In genomic region chr11:58010930-58011329, GRCm38 (mm10) we compare ENCODE assay signal across 9 mouse cellular contexts. TPM values are rescaled to one million over a fixed set of nuclear protein-coding genes. Genes with fewer than 3 reads are reported as not detected.
DNase-seq lines count a peak whose midpoint lies in the region; ATAC-seq and TF ChIP-seq lines count a peak whose summit lies in the region.
"Had no signal": no experiment of that assay in that cellular context is flagged by ENCODE, and none has a peak within 500 bp of the region (broad histone marks: within the 10 kb centered on the region; RNA-seq: fewer than 3 reads in every experiment).

No protein-coding gene starts in this region.

- peak overlapping the region; percentile 93; the same call in 1 of the 2 replicates for H3K4me3 ChIP-seq in left cerebral cortex, adult 2 months
- peak overlapping the region; percentile 98 for H3K4me3 ChIP-seq in embryonic facial prominence, embryonic 13.5 days
- peak overlapping the region; percentile 98 for H3K4me3 ChIP-seq in limb, embryonic 10.5 days
- peak overlapping the region; percentile 75; the same call in 1 of the 2 replicates for H3K4me3 ChIP-seq in neural tube, embryonic 15.5 days (replicated peaks)

- H3K27me3 ChIP-seq in embryonic facial prominence, embryonic 13.5 days, result no peaks in the 10 kb centered on the region
- no peaks in the 10 kb centered on the region for H3K27me3 ChIP-seq in limb, embryonic 10.5 days (ENCODE audit: low read depth, poor library complexity, severe bottlenecking)
- H3K27me3 ChIP-seq in neural tube, embryonic 15.5 days (replicated peaks), result no peaks in the 10 kb centered on the region

- no peak for TF ChIP-seq CTCF in left cerebral cortex, adult 2 months (IDR thresholded peaks at IDR 0.05)

- 45% methylated on average over 1 of the region's 1 CpGs for WGBS in embryonic facial prominence, embryonic 13.5 days
- WGBS in limb, embryonic 10.5 days, result 37% methylated on average over 1 of the region's 1 CpGs
- WGBS in neural tube, embryonic 15.5 days, result 33% methylated on average over 1 of the region's 1 CpGs

- DNase-seq in left cerebral cortex, adult 2 months (ENCODE audit: extremely low spot score in 1 of 2, low spot score in 2 of 2), result no peak
- DNase-seq in left cerebral cortex, postnatal 25 days (ENCODE audit: low spot score in 2 of 2), result no peak
- DNase-seq in limb, embryonic 10.5 days (ENCODE audit: low spot score), result no peak
- no peak for DNase-seq in MN1 (ENCODE audit: low spot score)
- DNase-seq in B cell, adult 2 months, result no peak
- DNase-seq in Muller cell, postnatal 12 days (ENCODE audit: inconsistent ontology term), result no peak
- DNase-seq: kidney, adult 11 months had no signal

- no peaks in the 10 kb centered on the region for H3K9me3 ChIP-seq in embryonic facial prominence, embryonic 13.5 days
- no peaks in the 10 kb centered on the region for H3K9me3 ChIP-seq in limb, embryonic 10.5 days (replicated peaks)
- H3K9me3 ChIP-seq in neural tube, embryonic 15.5 days (replicated peaks), result no peaks in the 10 kb centered on the region

- intact Hi-C loops in left cerebral cortex, adult 2 months (cut with DNase I), result loop anchor here (5.0 kb wide), 1 partner anchor 36 kb away; no protein-coding TSS in a partner anchor
- intact Hi-C loops in left cerebral cortex, postnatal 25 days (cut with DNase I), result loop anchor here (1.0 kb wide), 1 partner anchor 35 kb away; no protein-coding TSS in a partner anchor

- no peak for ATAC-seq in embryonic facial prominence, embryonic 13.5 days (ENCODE audit: insufficient number of reproducible peaks, insufficient read depth, low FRiP score, low TSS enrichment, low read depth)
- ATAC-seq in neural tube, embryonic 15.5 days (ENCODE audit: low FRiP score), result no peak

- H3K27ac ChIP-seq in left cerebral cortex, adult 2 months, result no peak overlapping the region
- no peak overlapping the region for H3K27ac ChIP-seq in embryonic facial prominence, embryonic 13.5 days
- H3K27ac ChIP-seq in limb, embryonic 10.5 days, result no peak overlapping the region
- no peak overlapping the region for H3K27ac ChIP-seq in neural tube, embryonic 15.5 days (replicated peaks)

- no peak overlapping the region for H3K9ac ChIP-seq in embryonic facial prominence, embryonic 13.5 days
- H3K9ac ChIP-seq in neural tube, embryonic 15.5 days (replicated peaks), result no peak overlapping the region

- peaks cover 32% of the 10 kb centered on the region for H3K4me1 ChIP-seq in embryonic facial prominence, embryonic 13.5 days
- peaks cover 27% of the 10 kb centered on the region for H3K4me1 ChIP-seq in limb, embryonic 10.5 days
- H3K4me1 ChIP-seq in neural tube, embryonic 15.5 days, result peaks cover 41% of the 10 kb centered on the region

- no peaks in the 10 kb centered on the region for H3K36me3 ChIP-seq in embryonic facial prominence, embryonic 13.5 days
- no peaks in the 10 kb centered on the region for H3K36me3 ChIP-seq in limb, embryonic 10.5 days
- H3K36me3 ChIP-seq in neural tube, embryonic 15.5 days, result no peaks in the 10 kb centered on the region

- H3K4me2 ChIP-seq in embryonic facial prominence, embryonic 13.5 days, result peak overlapping the region; percentile 89
- peak overlapping the region; percentile 88 for H3K4me2 ChIP-seq in neural tube, embryonic 15.5 days

RNA-seq across cellular contexts. Expression of gene Larp1, which starts 2.1 kb away (rescaled TPM):
- total RNA-seq in left cerebral cortex, adult 2 months (2021), result 10 to 100 TPM; 91.9 to 97.7 TPM
- 10 to 100 TPM; 86.4 to 88.9 TPM for total RNA-seq in left cerebral cortex, postnatal 25 days (2021)
- polyA plus RNA-seq in embryonic facial prominence, embryonic 13.5 days (2015; fragmentation: Nextera tagmentation; extraction: Ambion mirVana), result 18.6 and 18.9 TPM in 2 replicates
- 20.0 and 22.6 TPM in 2 replicates for polyA plus RNA-seq in limb, embryonic 10.5 days (2016; fragmentation: Nextera tagmentation; extraction: Ambion mirVana)
- polyA plus RNA-seq in neural tube, embryonic 15.5 days (2015; fragmentation: Nextera tagmentation; extraction: Ambion mirVana), result 19.9 and 20.5 TPM in 2 replicates
